Mouse (Mus musculus) stomach, postnatal 0 days (tissue): ENCODE data around the gene Bmt2. TPM values are rescaled to one million over a fixed set of nuclear protein-coding genes. Genes with fewer than 3 reads are reported as not detected.
A peak's percentile ranks its signal among the peaks of the same experiment; 100 is the strongest.

Source experiments
- ATAC-seq: fragments of 200-750 bp; cut with Nextera tagmentation; 2 replicates; pipeline ENCODE4 v1.8.0; 2017; ENCODE audit not compliant: low FRiP score, low TSS enrichment
- DNase-seq: peaks from one replicate; pipeline ENCODE4 v3.0.0-alpha.2; 2016; ENCODE audit warnings: low spot score
- H3K27ac ChIP-seq: fragments of 300-500 bp; sonication (generic); replicated peaks from 2 replicates; pipeline ENCODE4 v1.5.1; 2014; ENCODE audit warnings: mild to moderate bottlenecking, control low read depth
- H3K27me3 ChIP-seq: fragments of 300-500 bp; sonication (generic); 2 replicates; pipeline ENCODE4 v1.6.1; 2014; ENCODE audit warnings: low read length; ENCODE audit not compliant: control insufficient read depth, insufficient read depth
- H3K36me3 ChIP-seq: fragments of 300-500 bp; sonication (generic); 2 replicates; pipeline ENCODE4 v1.6.1; 2014; ENCODE audit warnings: low read length, mixed read lengths; ENCODE audit not compliant: control insufficient read depth, insufficient read depth
- H3K4me1 ChIP-seq: fragments of 300-500 bp; sonication (generic); replicated peaks from 2 replicates; pipeline ENCODE4 v1.6.1; 2014; ENCODE audit warnings: antibody characterized with exemption; ENCODE audit not compliant: control insufficient read depth, insufficient read depth
- H3K4me2 ChIP-seq: fragments of 300-500 bp; sonication (generic); replicated peaks from 2 replicates; pipeline ENCODE4 v1.6.1; 2014; ENCODE audit warnings: low read depth, mild to moderate bottlenecking, control low read depth, moderate library complexity
- H3K4me3 ChIP-seq: fragments of 300-500 bp; sonication (generic); 2 replicates; pipeline ENCODE4 v1.5.1; 2014; ENCODE audit warnings: low read depth, low read length, control low read depth
- H3K9ac ChIP-seq: fragments of 300-500 bp; sonication (generic); 2 replicates; pipeline ENCODE4 v1.6.1; 2014; ENCODE audit warnings: mild to moderate bottlenecking, low read length, control low read depth, mixed read lengths
- H3K9me3 ChIP-seq: fragments of 300-500 bp; sonication (generic); 2 replicates; pipeline ENCODE4 v1.6.1; 2016; ENCODE audit warnings: low read length; ENCODE audit not compliant: control insufficient read depth
- CTCF ChIP-seq: IDR thresholded peaks from 2 replicates; pipeline ENCODE4 v1.5.1; 2016; ENCODE audit warnings: antibody characterized with exemption, low read depth, mild to moderate bottlenecking, moderate library complexity
- EP300 ChIP-seq: optimal IDR thresholded peaks from 2 replicates; pipeline ENCODE3; 2016; ENCODE audit warnings: antibody characterized with exemption
- WGBS: fragments of 180-500 bp; shearing (Covaris S2); extraction: QIAGEN DNeasy Blood & Tissue Kit; methylation state at CpG from one replicate; pipeline ENCODE4 v1.1.7; 2014; 5-methylcytosine and 5-hydroxymethylcytosine counted together
- polyA plus RNA-seq: library from polyadenylated mRNA; unstranded; fragments of >200 nt; fragmentation: Nextera tagmentation; extraction: Ambion mirVana; gene quantifications from 2 replicates; pipeline ENCODE4 v1.2.1, GENCODE M21; 2015

The Bmt2 gene
- polyA plus RNA-seq, 1 experiment from 2014 or later, result 6.4 TPM

DNA sequence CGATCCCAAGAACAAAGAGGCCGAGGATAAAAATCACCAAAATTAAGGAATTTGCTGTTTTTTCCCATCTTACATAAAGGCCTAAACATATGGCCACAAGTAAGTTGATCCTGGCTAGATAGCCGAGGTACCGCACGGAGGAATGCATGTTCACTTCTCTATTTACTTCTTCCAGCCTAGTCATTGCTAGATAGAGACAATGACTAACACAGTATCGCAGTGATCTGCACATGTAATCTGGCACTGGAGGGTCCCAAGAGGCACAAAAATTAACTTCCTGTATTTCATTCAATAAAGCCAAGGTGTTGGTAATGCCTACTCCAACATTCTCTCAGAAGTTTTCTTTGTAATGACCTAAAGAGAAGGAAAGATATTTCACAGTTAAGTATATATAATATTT is 74.6 kb downstream of the Bmt2 start:
- H3K36me3 ChIP-seq, result 0 out of 2 replicates have a peak, but pooled peaks cover 3% of the 10 kb centered on the region
- H3K27ac ChIP-seq, result no peak overlapping the region
- no peaks in the 10 kb centered on the region for H3K27me3 ChIP-seq
- no peak for DNase-seq
- H3K9ac ChIP-seq, result no peak overlapping the region
- ATAC-seq, result no peak
- no peak overlapping the region for H3K4me3 ChIP-seq
- TF ChIP-seq CTCF (no peak), EP300 (no peak)
- 84% methylated on average over 6 of the region's 6 CpGs for WGBS
- no peaks in the 10 kb centered on the region for H3K9me3 ChIP-seq
- H3K4me1 ChIP-seq, result no peaks in the 10 kb centered on the region
- no peak overlapping the region for H3K4me2 ChIP-seq

- no peak overlapping the region for H3K27ac ChIP-seq
- no peak overlapping the region for H3K9ac ChIP-seq
- no peaks in the 10 kb centered on the region for H3K9me3 ChIP-seq
- peak overlapping the region; percentile 2; the same call in 1 of the 2 replicates for H3K4me3 ChIP-seq
- H3K36me3 ChIP-seq, result 0 out of 2 replicates have a peak, but pooled peaks cover 3% of the 10 kb centered on the region
- TF ChIP-seq CTCF (no peak), EP300 (no peak)
- H3K4me2 ChIP-seq, result peak overlapping the region; percentile 18
- peak; percentile 22 for DNase-seq
- no peaks in the 10 kb centered on the region for H3K27me3 ChIP-seq
- WGBS, result 52% methylated on average over 6 of the region's 6 CpGs
- H3K4me1 ChIP-seq, result no peaks in the 10 kb centered on the region
- peak; percentile 49; the same call in 1 of the 2 replicates for ATAC-seq
These were observed 76.2 kb downstream of the Bmt2 start for GRCm38 (mm10) chr6:13601587-13601986.

GRCm38 (mm10) chr6:13598239-13598923 is 79.4 kb downstream of the Bmt2 start:
- Histone ChIP-seq H3K9me3 (no peaks in the 10 kb centered on the region), H3K4me1 (no peaks in the 10 kb centered on the region), H3K36me3 (peaks cover 3% of the 10 kb centered on the region; the same call in 1 of the 2 replicates), H3K4me2 (no peak overlapping the region), H3K4me3 (no peak overlapping the region), H3K27me3 (no peaks in the 10 kb centered on the region), H3K27ac (no peak overlapping the region), H3K9ac (no peak overlapping the region)
- 79% methylated on average over 7 of the region's 7 CpGs for WGBS
- DNase-seq, result no peak
- no peak for ATAC-seq
- TF ChIP-seq CTCF (no peak), EP300 (no peak)

DNA sequence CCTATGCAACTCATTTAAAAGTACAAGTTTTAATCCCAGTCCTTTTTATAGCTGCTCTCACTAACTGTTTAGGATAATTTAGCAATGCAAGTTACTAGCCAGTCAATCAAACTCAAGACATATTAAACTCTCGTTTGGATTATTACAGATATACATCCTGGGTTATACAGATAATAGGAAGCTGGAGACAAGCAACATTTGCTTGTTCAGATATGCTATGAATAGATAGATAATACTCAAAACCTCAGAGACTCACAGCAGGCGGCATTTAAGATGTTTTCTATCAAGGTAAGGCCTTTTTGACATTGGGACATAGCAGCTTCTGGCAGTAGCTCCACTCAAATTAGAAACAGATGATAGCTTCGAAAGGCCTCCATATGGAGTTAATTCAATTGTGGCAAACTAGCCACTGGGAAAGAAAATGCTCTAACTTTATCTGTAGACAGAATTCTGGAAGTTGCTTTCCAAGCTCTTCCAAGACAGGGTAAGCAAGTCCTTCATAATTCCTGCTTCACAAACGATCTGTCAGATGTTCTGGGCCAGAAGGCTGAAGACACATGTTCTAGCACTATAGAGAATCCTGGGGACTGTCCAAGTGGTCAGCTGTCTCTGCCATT is 84.9 kb downstream of the Bmt2 start:
- no peak overlapping the region for H3K4me2 ChIP-seq
- no peak for TF ChIP-seq CTCF
- no peak for TF ChIP-seq EP300
- H3K36me3 ChIP-seq, result peaks cover 5% of the 10 kb centered on the region; the same call in 1 of the 2 replicates
- no peaks in the 10 kb centered on the region for H3K9me3 ChIP-seq
- H3K4me1 ChIP-seq, result no peaks in the 10 kb centered on the region
- H3K27me3 ChIP-seq, result no peaks in the 10 kb centered on the region
- DNase-seq, result no peak
- H3K4me3 ChIP-seq, result no peak overlapping the region
- H3K9ac ChIP-seq, result no peak overlapping the region
- no peak overlapping the region for H3K27ac ChIP-seq
- 68% methylated on average over 4 of the region's 4 CpGs for WGBS
- no peak for ATAC-seq

- Histone ChIP-seq H3K9me3 (no peaks in the 10 kb centered on the region), H3K4me3 (no peak overlapping the region), H3K36me3 (no peaks in the 10 kb centered on the region), H3K27me3 (no peaks in the 10 kb centered on the region), H3K27ac (no peak overlapping the region), H3K4me1 (no peaks in the 10 kb centered on the region), H3K9ac (no peak overlapping the region), H3K4me2 (no peak overlapping the region)
- ATAC-seq (no peak), DNase-seq (no peak)
- TF ChIP-seq EP300, result no peak
- no peak for TF ChIP-seq CTCF
- 34% methylated on average over 2 of the region's 2 CpGs for WGBS
These were observed 91.2 kb downstream of the Bmt2 start for GRCm38 (mm10) chr6:13586560-13586959.

GRCm38 (mm10) chr6:13586154-13586553 is 91.6 kb downstream of the Bmt2 start:
- no peak for DNase-seq
- Histone ChIP-seq H3K9ac (no peak overlapping the region), H3K4me1 (no peaks in the 10 kb centered on the region), H3K9me3 (no peaks in the 10 kb centered on the region), H3K36me3 (no peaks in the 10 kb centered on the region), H3K4me3 (no peak overlapping the region), H3K4me2 (no peak overlapping the region), H3K27ac (no peak overlapping the region), H3K27me3 (no peaks in the 10 kb centered on the region)
- TF ChIP-seq EP300 (no peak), CTCF (no peak)
- no peak for ATAC-seq
- WGBS, result 81% methylated on average over 8 of the region's 8 CpGs
